ENCODE assay signal across 8 mouse cellular contexts in the genomic region with DNA sequence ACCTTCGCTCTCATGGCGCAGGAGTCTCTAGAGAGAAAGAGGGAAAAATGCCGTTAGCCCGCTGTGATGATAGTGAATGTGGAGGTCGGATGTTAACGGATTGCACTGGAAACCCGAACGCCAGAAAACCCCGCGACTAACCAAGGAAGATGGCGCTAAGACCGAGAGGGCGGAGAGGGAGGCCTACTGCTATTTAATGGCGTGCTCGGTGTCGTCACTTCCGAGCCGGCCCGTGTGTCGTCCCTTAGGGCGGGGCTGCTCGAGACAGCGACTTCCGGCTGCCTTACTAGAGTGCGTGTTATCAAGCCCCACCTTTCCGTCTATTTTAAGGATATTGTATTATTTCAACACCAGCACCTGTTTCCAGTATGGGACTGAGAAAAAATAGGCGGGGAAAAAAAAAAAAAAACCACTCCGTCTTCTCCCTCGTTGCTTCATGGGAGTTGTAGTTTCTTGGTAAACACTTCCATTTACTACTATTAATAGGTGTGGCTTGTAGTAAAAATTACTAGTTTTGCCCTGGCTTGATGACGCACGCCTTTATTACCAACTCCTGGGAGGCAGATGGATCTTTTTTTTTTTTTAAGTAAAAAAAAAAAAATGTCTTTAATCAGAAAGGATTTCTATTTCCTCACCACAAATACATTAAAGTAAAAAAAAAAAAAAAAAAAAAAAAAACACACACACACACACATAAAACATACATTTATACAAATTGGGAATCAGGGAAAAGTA. TPM values are rescaled to one million over a fixed set of nuclear protein-coding genes. Genes with fewer than 3 reads are reported as not detected.
DNase-seq lines count a peak whose midpoint lies in the region; ATAC-seq and TF ChIP-seq lines count a peak whose summit lies in the region.

Rpl41 (minus strand) TSS at position 359 of the 735 bp plus-strand sequence.

- H3K27me3 ChIP-seq in C2C12 (ENCODE audit: control insufficient read depth, insufficient read depth, insufficient read length), result no peaks in the 10 kb centered on the region
- H3K27me3 ChIP-seq in erythroblast, embryonic 14.5 days (ENCODE audit: control insufficient read depth), result no peaks in the 10 kb centered on the region
- H3K27me3 ChIP-seq in heart, embryonic 11.5 days (ENCODE audit: control insufficient read depth, insufficient read depth, low read length), result no peaks in the 10 kb centered on the region
- H3K27me3 ChIP-seq in kidney, postnatal 0 days (ENCODE audit: insufficient read depth, low read length), result no peaks in the 10 kb centered on the region
- H3K27me3 ChIP-seq in liver, embryonic 11.5 days (replicated peaks; ENCODE audit: control insufficient read depth, insufficient read depth, low read length), result no peaks in the 10 kb centered on the region
- no peaks in the 10 kb centered on the region for H3K27me3 ChIP-seq in stomach, embryonic 14.5 days (ENCODE audit: control insufficient read depth, insufficient read depth, low read length)

- H3K9ac ChIP-seq in heart, embryonic 11.5 days (ENCODE audit: low read depth, low read length), result peak within 1 kb of the TSS; percentile 95
- peak within 1 kb of the TSS; percentile 87 for H3K9ac ChIP-seq in kidney, postnatal 0 days (ENCODE audit: low read depth, low read length)
- peak within 1 kb of the TSS; percentile 83 for H3K9ac ChIP-seq in liver, embryonic 11.5 days (ENCODE audit: low read depth, low read length)
- peak within 1 kb of the TSS; percentile 89 for H3K9ac ChIP-seq in stomach, embryonic 14.5 days (replicated peaks; ENCODE audit: low read depth, low read length)

- WGBS in heart, embryonic 11.5 days (ENCODE audit: insufficient replicate concordance), result under 1% methylated on average over 31 of the region's 31 CpGs
- under 1% methylated on average over 31 of the region's 31 CpGs for WGBS in kidney, postnatal 0 days
- WGBS in liver, embryonic 11.5 days, result under 1% methylated on average over 31 of the region's 31 CpGs
- under 1% methylated on average over 31 of the region's 31 CpGs for WGBS in stomach, embryonic 14.5 days

- H3K79me3 ChIP-seq in C2C12 (ENCODE audit: low read depth), result peaks cover 15% of the 10 kb centered on the region

- H3K4me2 ChIP-seq in heart, embryonic 11.5 days, result peak within 1 kb of the TSS; percentile 87
- H3K4me2 ChIP-seq in kidney, postnatal 0 days (ENCODE audit: low read length), result peak within 1 kb of the TSS; percentile 70
- peak within 1 kb of the TSS; percentile 78 for H3K4me2 ChIP-seq in liver, embryonic 11.5 days
- peak within 1 kb of the TSS; percentile 69 for H3K4me2 ChIP-seq in stomach, embryonic 14.5 days (replicated peaks; ENCODE audit: low read depth, low read length)

- H3K4me3 ChIP-seq in C2C12 (ENCODE audit: insufficient read depth, poor library complexity, severe bottlenecking), result peak within 1 kb of the TSS; percentile 85
- peak within 1 kb of the TSS; percentile 78 for H3K4me3 ChIP-seq in erythroblast, embryonic 14.5 days (replicated peaks)
- H3K4me3 ChIP-seq in heart, embryonic 11.5 days (ENCODE audit: low read depth, low read length), result peak within 1 kb of the TSS; percentile 84
- H3K4me3 ChIP-seq in kidney, postnatal 0 days (replicated peaks; ENCODE audit: low read depth, low read length), result peak within 1 kb of the TSS; percentile 61
- peak within 1 kb of the TSS; percentile 68 for H3K4me3 ChIP-seq in liver, embryonic 11.5 days (ENCODE audit: low read depth, low read length)
- H3K4me3 ChIP-seq in stomach, embryonic 14.5 days (ENCODE audit: low read depth, low read length), result peak within 1 kb of the TSS; percentile 73

- H3K36me3 ChIP-seq in C2C12 (ENCODE audit: control insufficient read depth, insufficient read depth), result peaks cover 26% of the 10 kb centered on the region
- H3K36me3 ChIP-seq in erythroblast, embryonic 14.5 days (ENCODE audit: control insufficient read depth), result peaks cover 27% of the 10 kb centered on the region
- H3K36me3 ChIP-seq in heart, embryonic 11.5 days (ENCODE audit: control insufficient read depth, insufficient read depth, low read length), result peaks cover 10% of the 10 kb centered on the region; the same call in 1 of the 2 replicates
- H3K36me3 ChIP-seq in kidney, postnatal 0 days (ENCODE audit: insufficient read depth, low read length), result peaks cover 8% of the 10 kb centered on the region; the same call in 1 of the 2 replicates
- peaks cover 8% of the 10 kb centered on the region for H3K36me3 ChIP-seq in liver, embryonic 11.5 days (ENCODE audit: control insufficient read depth, insufficient read depth, low read length)
- H3K36me3 ChIP-seq in stomach, embryonic 14.5 days (ENCODE audit: control insufficient read depth, insufficient read depth, low read length), result peaks cover 13% of the 10 kb centered on the region

- TF ChIP-seq POLR2A in brain, embryonic 14.5 days (IDR thresholded peaks at IDR 0.05; ENCODE audit: borderline replicate concordance, extremely low read depth, insufficient read depth, insufficient read length, poor library complexity, severe bottlenecking), result peak; percentile 75; the same call in 1 of the 2 replicates

- no peaks in the 10 kb centered on the region for H3K9me3 ChIP-seq in erythroblast, embryonic 14.5 days (ENCODE audit: control insufficient read depth, low read length)
- H3K9me3 ChIP-seq in heart, embryonic 11.5 days (replicated peaks; ENCODE audit: control insufficient read depth, low read length), result no peaks in the 10 kb centered on the region
- no peaks in the 10 kb centered on the region for H3K9me3 ChIP-seq in kidney, postnatal 0 days (replicated peaks; ENCODE audit: low read length)
- no peaks in the 10 kb centered on the region for H3K9me3 ChIP-seq in liver, embryonic 11.5 days (ENCODE audit: control insufficient read depth, low read length)
- H3K9me3 ChIP-seq in stomach, embryonic 14.5 days (ENCODE audit: control insufficient read depth, low read depth, low read length), result no peaks in the 10 kb centered on the region

- H3K79me2 ChIP-seq in C2C12 (ENCODE audit: control insufficient read depth, insufficient read depth), result peaks cover 43% of the 10 kb centered on the region

- H3ac ChIP-seq in C2C12 (ENCODE audit: control insufficient read depth, insufficient read length, low read depth), result peak within 1 kb of the TSS; percentile 89

- peaks cover 47% of the 10 kb centered on the region for H3K4me1 ChIP-seq in erythroblast, embryonic 14.5 days (ENCODE audit: control insufficient read depth)
- peaks cover 5% of the 10 kb centered on the region for H3K4me1 ChIP-seq in heart, embryonic 11.5 days (ENCODE audit: control insufficient read depth, insufficient read depth, low read length)
- H3K4me1 ChIP-seq in kidney, postnatal 0 days (replicated peaks; ENCODE audit: insufficient read depth, low read length), result no peaks in the 10 kb centered on the region
- peaks cover 7% of the 10 kb centered on the region; the same call in 1 of the 2 replicates for H3K4me1 ChIP-seq in liver, embryonic 11.5 days (replicated peaks; ENCODE audit: control insufficient read depth, insufficient read depth, low read length)
- 0 out of 2 replicates have a peak, but pooled peaks cover 3% of the 10 kb centered on the region for H3K4me1 ChIP-seq in stomach, embryonic 14.5 days (ENCODE audit: control insufficient read depth, insufficient read depth, low read length)

- no peak for TF ChIP-seq CTCF in C2C12 (IDR thresholded peaks at IDR 0.05; ENCODE audit: control insufficient read depth, insufficient read depth, insufficient read length)
- TF ChIP-seq CTCF in brain, embryonic 14.5 days (IDR thresholded peaks at IDR 0.05; ENCODE audit: borderline replicate concordance, extremely low read depth, insufficient read depth, insufficient read length), result no peak
- no peak for TF ChIP-seq CTCF in kidney, postnatal 0 days (IDR thresholded peaks at IDR 0.05; ENCODE audit: low read depth)

- peak within 1 kb of the TSS; percentile 94 for H3K27ac ChIP-seq in heart, embryonic 11.5 days (ENCODE audit: low read depth, low read length)
- H3K27ac ChIP-seq in kidney, postnatal 0 days, result peak within 1 kb of the TSS; percentile 97
- H3K27ac ChIP-seq in liver, embryonic 11.5 days (ENCODE audit: low read depth, low read length), result peak within 1 kb of the TSS; percentile 83
- H3K27ac ChIP-seq in stomach, embryonic 14.5 days (ENCODE audit: low read length), result peak within 1 kb of the TSS; percentile 94

- ATAC-seq in heart, embryonic 11.5 days (replicated peaks; ENCODE audit: insufficient number of reproducible peaks, low FRiP score, low TSS enrichment), result peak; percentile 89
- peak; percentile 88 for ATAC-seq in kidney, postnatal 0 days (replicated peaks; ENCODE audit: low FRiP score, low read depth)
- peak; percentile 84 for ATAC-seq in liver, embryonic 11.5 days (replicated peaks; ENCODE audit: low FRiP score)
- ATAC-seq in stomach, embryonic 14.5 days (ENCODE audit: insufficient number of reproducible peaks, insufficient read depth, low FRiP score, low read depth), result peak; percentile 93

- peak; percentile 99 for DNase-seq in brain, embryonic 14.5 days (ENCODE audit: low read depth)
- peak; percentile 98 for DNase-seq in kidney, postnatal 0 days (ENCODE audit: low spot score)
- peak; percentile 91 for DNase-seq in liver, embryonic 11.5 days (ENCODE audit: low spot score)
- DNase-seq in naive thymus-derived CD4-positive, alpha-beta T cell, adult 2 months (ENCODE audit: low read depth), result peak; percentile 97

TF ChIP-seq in C2C12, 6 proteins besides CTCF, POLR2A, EP300 and RAD21:
- TF ChIP-seq MYOG (IDR thresholded peaks at IDR 0.05; ENCODE audit: control insufficient read depth, extremely low read depth, insufficient read length) (no peak), CEBPB (IDR thresholded peaks at IDR 0.05; ENCODE audit: low read depth) (peak; percentile 72), MAX (IDR thresholded peaks at IDR 0.05) (peak; percentile 37)
TF ChIP-seq in C2C12: peak in this region for 2.

RNA-seq across cellular contexts. Expression of gene Rpl41, which starts in this region (rescaled TPM):
- 13,760 TPM for polyA plus RNA-seq in C2C12 (2012; fragmentation: generic; extraction: Trizol)
- polyA plus RNA-seq in brain, embryonic 14.5 days (2012; rRNA removed), result 2,223 TPM in 2 replicates
- 2,301 and 2,563 TPM in 2 replicates for polyA plus RNA-seq in erythroblast, embryonic 14.5 days (2012)
- 2,515 and 2,664 TPM in 2 replicates for polyA plus RNA-seq in heart, embryonic 11.5 days (2014; fragmentation: Nextera tagmentation; extraction: Ambion mirVana)
- polyA plus RNA-seq in kidney, postnatal 0 days (2015; fragmentation: Nextera tagmentation; extraction: Ambion mirVana), result 3,897 and 4,536 TPM in 2 replicates
- 3,476 and 3,859 TPM in 2 replicates for polyA plus RNA-seq in liver, embryonic 11.5 days (2014; fragmentation: Nextera tagmentation; extraction: Ambion mirVana)
- 4,724 and 5,059 TPM in 2 replicates for polyA plus RNA-seq in stomach, embryonic 14.5 days (2014; fragmentation: Nextera tagmentation; extraction: Ambion mirVana)

Comparison
In these comparisons a context has a peak if more than half of its experiments do, and no peak if none do; other contexts are left out.
1. Peak in every context shown above with its lines: DNase-seq, ATAC-seq, H3K4me3 ChIP-seq and H3K27ac ChIP-seq.